In genomic region chr1:3119498-3120391, GRCm38 (mm10) we compare ENCODE assay signal across 13 mouse cellular contexts.
DNase-seq lines count a peak whose midpoint lies in the region; ATAC-seq and TF ChIP-seq lines count a peak whose summit lies in the region.
"Had no signal": no experiment of that assay in that cellular context is flagged by ENCODE, and none has a peak within 500 bp of the region (broad histone marks: within the 10 kb centered on the region; RNA-seq: fewer than 3 reads in every experiment).

No protein-coding gene starts in this region.

- peak; percentile 83 for ATAC-seq in frontal cortex, adult (ENCODE audit: low TSS enrichment)
- ATAC-seq in stomach, embryonic 15.5 days (ENCODE audit: insufficient read depth, low FRiP score, low read depth): peak; percentile 63; the same call in 1 of the 2 replicates
- ATAC-seq in stomach, postnatal 0 days (ENCODE audit: low FRiP score, low TSS enrichment): no peak
- no peak for ATAC-seq in hindbrain, embryonic 13.5 days (ENCODE audit: low FRiP score)

- peak overlapping the region; percentile 25; the same call in 1 of the 2 replicates for H3K27ac ChIP-seq in layer of hippocampus, adult 2 months
- H3K27ac ChIP-seq in stomach, embryonic 15.5 days: no peak overlapping the region
- no peak overlapping the region for H3K27ac ChIP-seq in stomach, postnatal 0 days (replicated peaks)
- no peak overlapping the region for H3K27ac ChIP-seq in hindbrain, embryonic 13.5 days
- H3K27ac ChIP-seq: hindbrain, embryonic 10.5 days; liver, embryonic 15.5 days had no signal

- H3K27me3 ChIP-seq in stomach, embryonic 15.5 days (replicated peaks): no peaks in the 10 kb centered on the region
- no peaks in the 10 kb centered on the region for H3K27me3 ChIP-seq in stomach, postnatal 0 days (ENCODE audit: control insufficient read depth, insufficient read depth, low read length)
- no peaks in the 10 kb centered on the region for H3K27me3 ChIP-seq in hindbrain, embryonic 13.5 days
- H3K27me3 ChIP-seq: liver, embryonic 15.5 days had no signal

- H3K9ac ChIP-seq in stomach, embryonic 15.5 days: no peak overlapping the region
- no peak overlapping the region for H3K9ac ChIP-seq in stomach, postnatal 0 days (ENCODE audit: low read length)
- no peak overlapping the region for H3K9ac ChIP-seq in hindbrain, embryonic 13.5 days
- H3K9ac ChIP-seq: liver, embryonic 15.5 days had no signal

- TF ChIP-seq CTCF in layer of hippocampus, adult 2 months (conservative IDR thresholded peaks at IDR 0.05): no peak
- no peak for TF ChIP-seq CTCF in stomach, postnatal 0 days (IDR thresholded peaks at IDR 0.05; ENCODE audit: low read depth)

- no peaks in the 10 kb centered on the region for H3K9me3 ChIP-seq in stomach, embryonic 15.5 days
- H3K9me3 ChIP-seq in stomach, postnatal 0 days (ENCODE audit: control insufficient read depth, low read length): no peaks in the 10 kb centered on the region
- H3K9me3 ChIP-seq in hindbrain, embryonic 13.5 days: no peaks in the 10 kb centered on the region
- H3K9me3 ChIP-seq: hindbrain, embryonic 10.5 days; liver, embryonic 15.5 days had no signal

- H3K36me3 ChIP-seq in stomach, embryonic 15.5 days: no peaks in the 10 kb centered on the region
- H3K36me3 ChIP-seq in stomach, postnatal 0 days (ENCODE audit: control insufficient read depth, insufficient read depth, low read length): no peaks in the 10 kb centered on the region
- no peaks in the 10 kb centered on the region for H3K36me3 ChIP-seq in hindbrain, embryonic 13.5 days
- H3K36me3 ChIP-seq: hindbrain, embryonic 10.5 days; liver, embryonic 15.5 days had no signal

- no peak for TF ChIP-seq EP300 in stomach, postnatal 0 days (optimal IDR thresholded peaks at IDR 0.05)

- no peak overlapping the region for H3K4me2 ChIP-seq in stomach, embryonic 15.5 days
- H3K4me2 ChIP-seq in stomach, postnatal 0 days (replicated peaks; ENCODE audit: low read depth): no peak overlapping the region
- no peak overlapping the region for H3K4me2 ChIP-seq in hindbrain, embryonic 13.5 days
- H3K4me2 ChIP-seq: liver, embryonic 15.5 days; midbrain, embryonic 11.5 days had no signal

- DNase-seq in frontal cortex, postnatal 14 days (ENCODE audit: low spot score in 2 of 2): no peak
- DNase-seq in layer of hippocampus, adult 2 months (ENCODE audit: low spot score in 2 of 2): no peak
- DNase-seq in layer of hippocampus, adult 8-10 months (ENCODE audit: low spot score in 2 of 2): no peak
- DNase-seq in stomach, postnatal 0 days (ENCODE audit: low spot score): no peak
- no peak for DNase-seq in cerebellum, adult 18-20 months
- DNase-seq: kidney, postnatal 25 days; thymus, adult 18-20 months had no signal

- H3K4me1 ChIP-seq in stomach, embryonic 15.5 days: no peaks in the 10 kb centered on the region
- H3K4me1 ChIP-seq in stomach, postnatal 0 days (replicated peaks; ENCODE audit: control insufficient read depth, insufficient read depth): no peaks in the 10 kb centered on the region
- H3K4me1 ChIP-seq in hindbrain, embryonic 13.5 days (replicated peaks): no peaks in the 10 kb centered on the region
- H3K4me1 ChIP-seq: hindbrain, embryonic 10.5 days; liver, embryonic 15.5 days had no signal

- no peak overlapping the region for H3K4me3 ChIP-seq in layer of hippocampus, adult 2 months
- H3K4me3 ChIP-seq in stomach, embryonic 15.5 days (replicated peaks): no peak overlapping the region
- no peak overlapping the region for H3K4me3 ChIP-seq in stomach, postnatal 0 days (ENCODE audit: low read depth, low read length)
- H3K4me3 ChIP-seq in hindbrain, embryonic 13.5 days: no peak overlapping the region
- H3K4me3 ChIP-seq: hindbrain, embryonic 10.5 days; liver, embryonic 15.5 days had no signal

- WGBS in stomach, embryonic 15.5 days: 38% methylated on average over 2 of the region's 2 CpGs
- WGBS in stomach, postnatal 0 days: 42% methylated on average over 2 of the region's 2 CpGs
- WGBS in hindbrain, embryonic 13.5 days: 60% methylated on average over 2 of the region's 2 CpGs

Comparison
In these comparisons a context has a peak if more than half of its experiments do, and no peak if none do; other contexts are left out.
1. ATAC-seq: peak in frontal cortex, adult (single experiment) and stomach, embryonic 15.5 days (single experiment); none in stomach, postnatal 0 days (single experiment) and hindbrain, embryonic 13.5 days (single experiment).